Mouse (Mus musculus) lung, postnatal 4 days (tissue): ENCODE data around the gene Cs.
"Not testable (repeated sequence)": the region's sequence is repeated elsewhere in the genome, so short reads cannot be mapped to it uniquely, and the experiment has no call there.

Source experiments
- DNase-seq, 2 experiments: peaks; one replicate each; pipeline ENCODE4 v3.0.0; 2021

The Cs gene

GRCm38 (mm10) chr10:128337306-128338181 is at the start of gene Cs:
TSS of gene Cs (plus strand) at chr10:128337734.
- peak; percentile 97 to 98 for DNase-seq

GRCm38 (mm10) chr10:128290594-128290993 is 46.9 kb upstream of the Cs start:
- not testable (repeated sequence) for DNase-seq

GRCm38 (mm10) chr10:128296370-128297090 is 41.0 kb upstream of the Cs start:
- no peak for DNase-seq

GRCm38 (mm10) chr10:128297221-128297620 is 40.3 kb upstream of the Cs start:
- DNase-seq: no peak

GRCm38 (mm10) chr10:128297622-128298021 is 39.9 kb upstream of the Cs start:
- DNase-seq: peak; percentile 48 to 65

- no peak for DNase-seq
Measured at GRCm38 (mm10) chr10:128298243-128298642, 39.3 kb upstream of the Cs start.

- DNase-seq: no peak
Measured at GRCm38 (mm10) chr10:128298702-128299171, 38.8 kb upstream of the Cs start, which contains the start of gene Il23a. TSS of gene Il23a (minus strand) at chr10:128298752.

- DNase-seq: no peak
Measured at GRCm38 (mm10) chr10:128302357-128302756, 35.2 kb upstream of the Cs start.

GRCm38 (mm10) chr10:128302785-128303125 is 34.8 kb upstream of the Cs start:
- DNase-seq: no peak

- DNase-seq: peak; percentile 100
Measured at GRCm38 (mm10) chr10:128303126-128304021, 34.2 kb upstream of the Cs start, which contains the start of gene Pan2. TSS of gene Pan2 (plus strand) at chr10:128303335.

- no peak for DNase-seq
Measured at GRCm38 (mm10) chr10:128309654-128310053, 27.9 kb upstream of the Cs start.

GRCm38 (mm10) chr10:128310177-128310576 is 27.4 kb upstream of the Cs start:
- DNase-seq: peak; percentile 10 to 54

- DNase-seq: no peak
Measured at GRCm38 (mm10) chr10:128310902-128311301, 26.6 kb upstream of the Cs start.

GRCm38 (mm10) chr10:128315578-128315977 is 22.0 kb upstream of the Cs start:
- DNase-seq: no peak

GRCm38 (mm10) chr10:128321641-128322040 is 15.9 kb upstream of the Cs start:
- DNase-seq: no peak

GRCm38 (mm10) chr10:128322141-128323108 is 15.1 kb upstream of the Cs start, which contains the start of gene Cnpy2:
TSS of gene Cnpy2 (plus strand) at chr10:128322459.
- DNase-seq: peak; percentile 90 to 91

GRCm38 (mm10) chr10:128323516-128323915 is 14.0 kb upstream of the Cs start:
- DNase-seq: no peak

- DNase-seq: no peak
Measured at GRCm38 (mm10) chr10:128326825-128327224, 10.7 kb upstream of the Cs start.

GRCm38 (mm10) chr10:128327610-128328009 is 9.9 kb upstream of the Cs start:
- no peak for DNase-seq

GRCm38 (mm10) chr10:128332358-128333249 is 4.9 kb upstream of the Cs start:
- DNase-seq: not testable (repeated sequence)
